Mouse (Mus musculus) cerebellum, adult 11 months (tissue): ENCODE results near the gene Ptgir.
A peak's percentile ranks its signal among the peaks of the same experiment; 100 is the strongest.
"Not testable (repeated sequence)": the region's sequence is repeated elsewhere in the genome, so short reads cannot be mapped to it uniquely, and the experiment has no call there.

ENCODE experiments used
- DNase-seq: peaks from one replicate; pipeline ENCODE4 v3.0.0; 2022

The Ptgir gene

DNA sequence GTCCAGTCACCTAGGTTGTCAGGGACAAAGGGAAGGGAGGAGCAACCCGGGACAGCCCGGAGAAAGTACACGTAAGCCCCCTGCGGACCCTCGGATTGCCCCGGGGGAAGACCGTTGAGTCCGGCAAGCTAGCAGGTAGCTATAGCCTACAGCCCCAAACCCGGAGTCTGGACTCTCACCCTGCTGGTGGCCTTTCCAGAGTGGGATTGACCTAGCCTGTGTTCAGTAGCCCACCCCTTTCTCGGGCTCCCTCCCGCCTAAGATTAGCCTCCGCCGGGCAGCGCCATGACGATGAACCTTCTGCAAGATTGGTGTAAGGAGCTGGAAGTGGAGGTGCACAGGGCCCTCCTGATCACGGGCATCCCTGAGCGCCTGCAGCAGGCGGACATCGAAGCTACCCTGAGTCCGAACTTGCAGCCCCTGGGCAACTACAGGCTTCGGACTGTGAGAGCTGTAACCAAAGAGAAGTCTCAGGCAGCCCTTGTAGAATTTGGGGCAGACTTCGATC is 38.6 kb downstream of the Ptgir start:
- no peak for DNase-seq

DNA sequence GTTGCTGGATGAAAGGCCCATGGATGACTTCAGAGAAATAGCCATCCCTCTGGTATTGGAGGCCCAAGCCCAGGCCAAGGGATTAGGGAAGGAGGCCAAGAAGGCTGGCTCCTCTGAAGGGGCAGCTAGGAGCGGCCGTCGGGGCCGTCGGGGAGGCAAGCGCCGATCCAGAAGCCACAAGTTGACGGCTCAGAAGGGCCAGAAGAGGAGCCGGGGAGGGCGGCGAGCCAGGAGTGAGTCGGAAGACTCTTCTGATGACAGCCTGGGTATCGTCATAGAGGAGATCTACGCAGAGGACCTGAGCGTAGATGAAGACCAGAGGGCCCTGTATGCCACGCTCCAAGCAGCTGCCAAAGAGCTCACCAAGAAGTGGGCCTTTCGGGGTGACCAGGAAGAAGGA is 39.1 kb downstream of the Ptgir start:
- peak; percentile 63 for DNase-seq

DNA sequence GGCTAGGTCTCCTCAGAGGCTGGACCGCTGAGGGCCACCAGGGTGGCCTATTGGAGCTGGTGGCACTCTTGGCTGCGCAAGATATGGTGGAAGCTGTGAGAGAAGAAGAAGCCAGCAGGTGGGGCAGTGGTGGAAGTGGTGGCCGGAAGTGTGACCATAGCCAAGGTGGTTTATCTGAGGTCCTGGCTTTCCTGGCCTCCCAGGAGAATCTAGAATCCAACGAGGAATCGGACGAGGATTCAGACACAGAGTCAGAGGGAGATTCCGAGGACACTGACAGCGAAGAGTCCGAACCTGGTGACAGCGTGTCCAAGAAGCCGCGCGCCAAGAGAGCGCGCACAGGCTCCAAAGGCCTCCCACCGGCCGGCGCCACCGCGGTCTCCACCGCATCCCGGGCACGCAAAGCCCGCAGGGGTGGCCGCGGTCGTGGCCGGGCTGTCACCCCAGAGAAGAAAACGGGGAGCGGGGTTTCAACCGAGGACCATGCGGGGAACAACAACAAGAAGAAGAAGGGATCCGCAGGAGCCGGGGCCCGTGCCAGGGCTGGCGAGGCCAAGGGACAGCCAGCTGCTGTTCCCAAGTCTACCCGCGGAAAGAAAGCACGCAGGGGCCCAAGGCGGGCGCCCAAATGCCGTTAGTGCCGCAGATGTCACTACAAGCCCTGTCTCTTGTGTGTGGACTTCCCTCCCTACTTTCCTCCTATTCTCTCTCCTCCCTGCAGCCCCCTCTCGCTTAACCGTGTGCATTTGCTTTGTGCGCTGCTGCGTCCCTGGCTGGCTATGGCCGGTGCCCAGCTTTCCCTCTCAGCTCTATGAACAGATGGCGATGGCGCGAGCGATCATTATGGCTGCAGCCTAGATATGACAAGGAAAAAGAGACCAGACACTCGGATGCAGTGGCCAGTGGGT is 40.4 kb downstream of the Ptgir start:
- peak; percentile 71 for DNase-seq

DNA sequence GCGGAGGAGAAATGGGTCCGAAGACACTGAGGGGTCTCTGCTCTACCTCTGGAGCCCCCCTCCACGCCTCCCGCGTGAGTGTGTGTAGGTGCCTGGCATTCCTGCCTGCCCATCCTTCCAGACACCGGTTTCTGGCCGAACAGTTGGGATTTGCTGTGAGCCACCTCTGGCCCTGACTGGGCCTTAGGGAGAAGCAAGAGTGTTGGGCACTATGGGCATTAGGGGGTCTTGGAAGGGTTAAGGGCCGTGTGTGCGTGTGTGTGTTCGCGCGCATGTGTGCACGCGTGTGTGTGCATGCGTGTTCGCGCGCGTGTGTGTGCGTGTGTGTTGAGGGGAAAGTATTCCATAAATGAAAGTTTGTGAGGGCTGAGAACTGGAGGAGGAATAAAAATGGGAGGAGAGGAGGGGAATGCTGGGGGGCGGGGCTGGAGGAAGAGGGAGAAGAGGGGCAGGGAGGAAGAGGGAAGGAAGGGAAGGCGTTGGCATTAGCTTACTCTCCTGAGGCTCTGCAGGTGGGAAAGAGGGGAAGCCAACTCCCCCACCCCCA is 41.1 kb downstream of the Ptgir start:
- no peak for DNase-seq

DNA sequence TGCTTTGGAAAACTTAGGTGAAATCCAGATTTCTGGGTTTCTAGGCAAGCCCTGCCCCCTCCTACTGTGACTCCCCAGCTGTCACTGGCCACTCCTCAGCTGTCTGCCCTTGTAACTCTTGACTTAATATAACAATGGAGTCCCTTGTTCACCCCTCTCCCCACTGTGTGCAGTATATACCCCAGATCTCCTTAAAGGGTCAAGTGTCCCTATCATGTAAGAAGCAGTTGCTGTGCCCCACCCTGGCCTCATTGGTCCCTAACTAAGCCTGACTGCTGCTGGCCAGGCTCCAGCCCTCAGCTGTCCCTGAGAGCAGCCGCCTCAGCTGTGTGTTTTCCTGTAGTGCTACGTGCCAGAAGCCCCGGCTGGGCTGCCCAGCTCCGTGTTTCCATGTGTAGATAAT is 41.7 kb downstream of the Ptgir start:
- peak; percentile 54 for DNase-seq

DNA sequence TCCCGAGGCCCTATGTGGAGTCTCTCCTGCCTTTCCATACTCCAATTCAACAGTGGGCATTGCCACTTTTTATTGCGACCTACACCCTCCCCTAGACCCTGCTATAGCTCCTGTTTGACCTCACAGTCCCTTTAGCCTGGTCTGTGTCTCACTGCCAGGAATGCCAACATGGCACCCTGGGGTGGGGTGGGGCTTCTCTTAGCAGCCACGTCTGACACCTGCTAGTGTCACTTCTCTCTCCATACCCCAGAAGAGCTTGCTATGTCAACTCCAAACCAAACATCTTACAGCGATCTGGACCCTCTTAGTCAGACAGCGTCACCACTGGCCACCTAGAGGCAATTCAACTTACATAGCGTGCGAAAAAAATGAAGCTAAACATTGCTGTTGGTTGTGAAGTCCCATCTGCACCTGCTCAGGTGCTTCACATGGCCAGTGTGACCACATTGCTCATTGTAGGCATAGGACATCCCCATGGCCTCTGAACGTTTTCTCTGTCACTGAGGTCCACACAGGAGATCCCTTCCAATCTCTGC is 42.7 kb downstream of the Ptgir start:
- no peak for DNase-seq

DNA sequence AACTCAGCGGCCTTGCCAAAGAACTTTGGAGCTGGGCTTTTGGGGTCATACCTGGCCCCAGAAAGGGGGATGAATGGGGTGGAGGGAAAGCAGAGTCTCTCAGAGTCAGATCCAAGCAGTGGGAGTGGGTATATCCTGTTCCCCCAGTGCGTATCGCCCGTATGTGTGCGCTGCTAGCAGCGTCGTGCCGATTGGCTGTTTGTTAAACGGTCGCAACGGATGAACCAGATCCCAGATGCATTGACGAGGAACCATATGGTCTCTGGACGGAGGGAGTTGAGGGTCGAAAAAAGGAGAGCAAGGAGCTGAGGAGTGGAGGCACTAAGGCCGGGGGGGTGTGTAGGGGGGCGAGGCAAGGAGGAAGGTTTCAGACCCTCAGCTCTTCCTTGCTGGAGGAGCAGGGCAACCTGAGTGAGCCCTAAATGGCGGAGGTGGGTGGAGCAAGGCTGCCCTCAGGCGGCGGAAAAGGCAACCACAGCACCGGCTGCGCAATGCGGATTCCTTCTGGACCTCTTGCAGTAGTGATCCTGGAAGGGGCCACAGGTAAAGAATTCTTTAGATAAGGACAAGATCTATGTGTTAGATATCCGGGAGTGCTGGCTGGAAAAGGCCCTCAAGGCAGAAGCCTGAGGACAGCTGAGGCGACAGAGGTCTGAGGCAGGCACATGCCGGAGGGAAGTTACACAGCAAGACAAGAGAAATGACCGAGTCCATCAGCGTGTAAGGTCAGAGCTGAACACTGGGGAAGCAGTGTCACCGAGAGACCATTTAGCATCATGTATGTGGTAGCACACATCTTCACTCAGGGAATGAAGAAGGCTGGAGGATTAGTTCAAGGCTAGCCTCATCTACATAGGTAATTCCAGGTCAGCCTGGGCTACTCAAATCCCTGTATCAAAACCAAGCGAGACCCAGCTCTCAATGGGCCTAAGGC is 43.9 kb downstream of the Ptgir start:
- DNase-seq: peak; percentile 85

DNA sequence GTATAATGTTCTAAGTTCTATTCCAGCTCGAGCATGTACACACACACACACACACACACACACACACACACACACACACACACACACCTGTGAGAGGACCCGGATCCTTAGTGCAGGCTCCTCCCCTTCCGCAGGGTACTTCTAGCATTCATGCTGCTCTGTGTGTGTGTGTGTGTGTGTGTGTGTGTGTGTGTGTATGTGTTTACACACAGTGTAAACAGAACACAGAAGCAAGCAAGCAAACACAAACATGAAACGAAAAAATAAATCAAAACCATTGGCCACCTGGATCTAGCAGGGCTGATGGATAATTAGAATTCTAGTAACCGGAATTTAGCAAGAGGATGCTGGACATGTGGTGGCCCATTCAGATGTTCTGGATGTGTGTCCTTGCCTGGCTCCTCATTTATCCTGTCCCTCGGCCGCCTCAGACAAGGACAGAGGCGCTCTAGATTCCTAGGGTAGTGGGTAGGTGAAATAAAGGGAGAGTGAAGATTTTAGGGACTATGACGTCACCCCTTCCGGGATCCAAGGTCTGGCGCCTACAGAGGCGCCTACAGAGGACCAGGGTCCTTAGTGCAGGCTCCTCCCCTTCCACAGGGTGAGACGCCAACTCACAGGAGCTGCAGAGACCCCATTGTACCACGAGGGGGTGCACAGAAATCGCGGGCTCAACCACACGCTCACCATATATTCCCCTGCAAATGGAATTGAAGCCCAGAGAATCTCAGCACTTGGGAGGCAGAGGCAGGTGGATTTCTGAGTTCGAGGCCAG is 44.8 kb downstream of the Ptgir start:
- DNase-seq: peak; percentile 81

DNA sequence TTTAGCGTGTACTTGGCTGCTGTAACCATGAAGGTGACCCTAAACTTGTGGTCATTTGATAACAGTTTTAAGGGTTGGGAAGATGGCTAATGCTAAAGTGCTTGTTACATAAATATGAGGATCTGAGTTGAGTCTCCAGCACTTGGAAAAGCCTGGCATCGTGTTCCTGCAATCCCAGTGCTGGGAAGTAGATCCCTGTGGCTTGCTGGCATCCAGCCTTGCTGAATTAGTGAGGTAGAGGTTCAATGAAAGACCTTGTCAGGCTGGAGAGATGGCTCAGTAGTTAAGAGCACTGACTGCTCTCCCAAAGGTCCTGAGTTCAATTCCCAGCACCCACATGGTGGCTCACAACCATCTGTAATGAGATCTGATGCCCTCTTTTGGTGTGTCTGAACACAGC is 47.5 kb downstream of the Ptgir start:
- not testable (repeated sequence) for DNase-seq

DNA sequence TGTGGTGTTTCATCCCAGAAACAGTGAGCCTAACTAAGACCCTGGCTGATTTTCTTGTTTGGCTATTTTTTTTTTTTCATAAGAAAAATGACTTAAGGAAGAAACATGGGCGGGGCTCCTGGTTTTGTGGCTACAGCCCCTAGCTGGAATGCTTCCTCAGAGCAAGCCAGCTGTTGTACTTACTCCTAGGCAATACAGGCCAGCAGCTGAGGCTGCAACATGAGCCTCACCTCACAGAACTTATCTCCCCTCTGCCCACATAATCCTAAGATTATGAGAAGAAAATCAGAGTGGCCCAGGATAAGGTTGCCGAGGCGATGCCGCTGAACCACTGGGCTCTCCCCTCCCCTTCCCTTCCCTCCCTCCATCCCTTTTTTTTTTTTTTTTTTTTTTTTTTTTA is 49.4 kb downstream of the Ptgir start:
- no peak for DNase-seq

DNA sequence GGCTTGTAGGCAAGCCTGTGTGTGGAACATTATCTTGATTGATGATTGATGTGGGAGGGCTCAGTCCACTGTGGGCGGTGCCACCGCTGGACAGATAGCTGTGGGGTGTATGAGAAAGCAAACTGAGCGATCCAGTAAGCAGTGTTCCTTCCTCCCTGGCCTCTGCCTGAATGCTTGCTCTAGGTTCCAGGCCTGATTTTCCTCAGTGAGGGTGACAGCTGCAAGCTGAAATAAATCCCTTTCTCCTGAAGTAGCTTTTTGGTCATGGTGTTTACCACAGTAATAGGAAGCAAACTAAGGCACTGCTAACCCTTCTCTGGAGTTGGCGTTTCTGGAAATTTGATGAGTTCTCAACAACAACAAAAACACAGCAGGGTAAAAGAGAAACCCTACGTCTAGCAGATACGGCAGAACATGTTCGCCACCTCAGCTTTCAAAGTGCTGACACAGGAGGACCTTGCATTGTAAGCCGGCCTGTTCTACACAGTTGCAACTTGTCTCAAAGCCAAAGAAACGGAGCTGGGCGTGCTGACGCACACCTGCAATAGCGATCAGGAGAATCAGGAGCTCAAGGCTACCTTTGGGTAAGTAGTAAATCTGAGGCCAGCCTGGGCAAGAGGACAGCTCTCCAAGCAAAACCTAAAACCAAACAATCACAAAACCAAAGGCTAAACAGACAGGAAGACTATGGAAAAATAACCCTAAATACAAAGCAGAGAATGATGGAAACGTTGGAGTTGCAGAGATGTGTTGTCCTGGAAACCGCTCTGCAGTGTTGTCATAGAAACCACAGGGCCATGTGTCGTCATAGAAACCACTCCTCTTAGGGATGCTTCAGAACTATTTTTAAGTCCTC is 50.3 kb downstream of the Ptgir start:
- DNase-seq: no peak

DNA sequence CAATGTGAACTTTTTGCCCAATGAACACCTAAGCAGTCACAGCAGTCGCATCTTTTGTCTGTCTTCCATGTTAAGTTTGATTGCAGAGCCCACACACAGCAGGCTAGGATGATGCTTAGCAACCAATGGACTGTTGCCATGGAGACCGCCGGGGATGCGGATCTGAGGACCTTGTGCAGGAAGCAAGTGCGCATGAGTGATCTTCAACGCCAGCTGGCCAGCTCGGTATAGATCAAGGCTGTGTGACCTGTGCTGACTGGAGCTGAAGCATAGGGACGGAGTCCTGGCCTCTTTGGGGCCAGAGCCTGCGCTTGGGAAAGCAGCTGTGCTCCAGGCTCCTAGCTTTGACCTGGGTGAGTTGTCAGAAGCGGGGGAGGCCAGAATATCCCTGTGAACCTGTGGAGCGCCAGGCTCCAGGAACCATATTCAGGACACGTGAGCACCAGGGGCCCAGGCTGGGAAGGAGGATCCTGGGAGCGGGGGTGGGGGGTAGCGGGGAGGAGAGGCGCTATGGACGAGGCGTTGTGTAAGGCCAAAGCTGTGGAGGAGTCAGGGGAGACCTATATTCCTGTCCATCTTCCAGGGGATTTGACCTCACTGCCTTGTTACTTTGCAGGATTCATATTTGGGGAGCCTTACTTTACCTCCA is 53.4 kb downstream of the Ptgir start, which contains the start of gene Pnmal1:
Gene Pnmal1 (plus strand): TSS at position 141 of the 649 bp plus-strand sequence.
- DNase-seq: peak; percentile 84
